Mouse (Mus musculus): ENCODE measurements at regions not wholly inside any gene's neighbourhood (a gene's known extent, or its start where the extent isn't known, plus 50 kb on each side); places are given as distances from the start of the nearest gene placed in this dataset.
A peak's percentile ranks its signal among the peaks of the same experiment; 100 is the strongest.

DNA sequence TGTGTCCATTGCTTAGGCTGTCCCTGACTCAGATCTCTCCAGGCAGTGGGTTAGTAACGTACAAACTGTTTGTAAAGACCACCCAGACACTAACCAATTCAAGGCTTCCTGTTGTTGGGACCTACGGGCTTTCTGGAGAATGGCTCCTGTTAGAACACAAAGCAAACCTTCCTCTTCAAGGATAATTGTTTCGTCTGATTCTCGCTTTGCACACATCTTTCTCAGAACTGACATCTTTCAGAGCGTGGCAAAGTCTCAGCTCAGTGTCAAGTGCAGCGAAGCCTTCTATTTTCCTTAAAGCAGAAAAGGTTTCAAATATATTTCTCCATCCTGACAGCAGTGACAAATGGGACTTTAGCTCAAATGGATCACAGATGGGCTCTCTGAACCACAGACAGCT, 76.9 kb downstream of the Rps29 start:
- WGBS: 35% methylated on average over 6 of the region's 6 CpGs

DNA sequence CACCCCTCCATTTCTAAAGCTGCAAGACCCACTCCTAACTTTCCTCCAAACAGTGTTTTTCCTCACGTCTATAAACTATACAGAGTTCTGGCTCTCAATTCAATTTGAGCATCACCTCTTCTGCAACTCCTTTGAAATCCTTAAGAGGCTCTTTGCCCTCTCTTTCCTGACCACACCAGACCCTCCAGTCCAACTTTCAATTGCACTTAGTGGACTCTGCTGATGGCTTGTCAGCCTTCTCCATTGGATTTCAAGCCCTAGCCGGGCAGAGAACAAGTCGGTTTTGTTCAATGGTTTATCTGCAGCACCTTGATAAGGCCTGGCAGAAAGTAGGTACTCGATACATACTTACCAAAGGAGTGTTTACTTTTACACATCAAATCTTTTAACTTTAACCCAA, 119.4 kb downstream of the Rps29 start:
- DNase-seq (ENCODE audit: low spot score) (no peak), ATAC-seq (ENCODE audit: low FRiP score, low TSS enrichment) (no peak)
- H3K27me3 ChIP-seq (ENCODE audit: control insufficient read depth, insufficient read depth, low read length): no peaks in the 10 kb centered on the region
- no peak overlapping the region for H3K4me3 ChIP-seq (ENCODE audit: low read depth, low read length)
- no peaks in the 10 kb centered on the region for H3K9me3 ChIP-seq (ENCODE audit: control insufficient read depth, low read length)
- no peak overlapping the region for H3K9ac ChIP-seq (ENCODE audit: low read length)
- no peak for TF ChIP-seq EP300 (optimal IDR thresholded peaks at IDR 0.05)
- no peak for TF ChIP-seq CTCF (IDR thresholded peaks at IDR 0.05; ENCODE audit: low read depth)
- WGBS: 59% methylated on average over 4 of the region's 4 CpGs
- H3K4me2 ChIP-seq (replicated peaks; ENCODE audit: low read depth): no peak overlapping the region
- no peaks in the 10 kb centered on the region for H3K36me3 ChIP-seq (ENCODE audit: control insufficient read depth, insufficient read depth, low read length)
- H3K4me1 ChIP-seq (replicated peaks; ENCODE audit: control insufficient read depth, insufficient read depth): no peaks in the 10 kb centered on the region
- H3K27ac ChIP-seq (replicated peaks): no peak overlapping the region

More for the DNA sequence above, 76.9 kb downstream of the Rps29 start:
- H3K9me3 ChIP-seq (ENCODE audit: control insufficient read depth, low read length): no peaks in the 10 kb centered on the region
- H3K36me3 ChIP-seq (ENCODE audit: control insufficient read depth, insufficient read depth, low read length): no peaks in the 10 kb centered on the region
- H3K4me1 ChIP-seq (replicated peaks; ENCODE audit: control insufficient read depth, insufficient read depth): no peaks in the 10 kb centered on the region
- TF ChIP-seq EP300 (optimal IDR thresholded peaks at IDR 0.05) (no peak), CTCF (IDR thresholded peaks at IDR 0.05; ENCODE audit: low read depth) (no peak)
- no peaks in the 10 kb centered on the region for H3K27me3 ChIP-seq (ENCODE audit: control insufficient read depth, insufficient read depth, low read length)
- no peak overlapping the region for H3K27ac ChIP-seq (replicated peaks)
- H3K4me2 ChIP-seq (replicated peaks; ENCODE audit: low read depth): no peak overlapping the region
- no peak overlapping the region for H3K9ac ChIP-seq (ENCODE audit: low read length)
- H3K4me3 ChIP-seq (ENCODE audit: low read depth, low read length): no peak overlapping the region
- DNase-seq (ENCODE audit: low spot score): no peak
- ATAC-seq (ENCODE audit: low FRiP score, low TSS enrichment): no peak

DNA sequence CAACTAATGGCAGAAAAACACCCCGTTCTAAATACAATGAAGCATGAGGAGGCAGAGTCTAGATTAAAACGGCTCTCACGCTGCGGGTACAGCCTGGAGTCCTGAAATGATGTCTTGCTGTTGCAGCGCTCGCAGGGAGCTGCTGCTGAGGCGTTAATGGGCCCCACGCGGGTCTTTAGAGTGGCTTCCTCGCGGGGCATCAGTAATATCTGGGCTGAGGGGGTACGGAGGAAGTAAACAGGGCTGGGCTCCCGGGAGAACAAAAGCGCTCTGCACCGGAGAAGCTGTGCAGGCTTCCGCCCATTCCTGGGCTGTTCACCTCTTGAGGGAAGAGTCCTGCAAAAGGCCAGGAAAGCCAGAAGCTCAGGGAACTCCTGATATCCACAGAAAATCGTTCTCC, 135.4 kb downstream of the Rps29 start:
- Histone ChIP-seq H3K9ac (ENCODE audit: low read length) (no peak overlapping the region), H3K4me2 (replicated peaks; ENCODE audit: low read depth) (peak overlapping the region; percentile 25; the same call in 1 of the 2 replicates), H3K27me3 (ENCODE audit: control insufficient read depth, insufficient read depth, low read length) (no peaks in the 10 kb centered on the region), H3K27ac (replicated peaks) (no peak overlapping the region), H3K4me1 (replicated peaks; ENCODE audit: control insufficient read depth, insufficient read depth) (no peaks in the 10 kb centered on the region), H3K9me3 (ENCODE audit: control insufficient read depth, low read length) (no peaks in the 10 kb centered on the region), H3K36me3 (ENCODE audit: control insufficient read depth, insufficient read depth, low read length) (no peaks in the 10 kb centered on the region), H3K4me3 (ENCODE audit: low read depth, low read length) (no peak overlapping the region)
- ATAC-seq (ENCODE audit: low FRiP score, low TSS enrichment) (no peak), DNase-seq (ENCODE audit: low spot score) (peak; percentile 14)
- TF ChIP-seq CTCF (IDR thresholded peaks at IDR 0.05; ENCODE audit: low read depth) (no peak), EP300 (optimal IDR thresholded peaks at IDR 0.05) (no peak)
- 33% methylated on average over 17 of the region's 17 CpGs for WGBS

DNA sequence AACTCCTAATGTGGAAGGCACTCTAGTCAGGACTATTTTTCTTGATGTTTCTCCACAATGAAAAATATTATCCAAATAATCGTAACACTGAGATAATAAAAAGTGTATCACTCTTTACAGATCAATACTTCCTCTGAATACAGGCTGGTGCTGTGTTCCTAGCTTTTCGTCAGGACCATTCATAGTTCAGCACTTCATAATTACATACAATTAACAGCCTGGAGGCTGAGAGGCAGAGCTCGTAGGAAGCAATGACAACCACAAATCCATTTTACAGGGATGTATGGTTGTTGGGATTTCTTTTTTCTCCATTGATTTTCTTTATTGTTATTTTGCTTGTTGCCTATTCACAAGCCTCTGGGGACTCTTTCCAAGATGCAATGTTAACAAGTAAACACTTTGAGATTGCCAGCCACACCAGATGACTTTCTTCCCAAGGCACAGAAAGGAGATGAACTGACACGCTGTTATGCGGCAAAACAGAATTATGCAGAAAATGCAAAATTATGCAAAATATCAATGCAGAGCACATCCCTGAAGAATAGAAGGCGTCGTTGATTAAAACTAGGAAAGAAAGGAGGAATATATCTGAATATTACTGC, 142.2 kb downstream of the Rps29 start:
- ATAC-seq (ENCODE audit: low FRiP score, low TSS enrichment) (no peak), DNase-seq (ENCODE audit: low spot score) (no peak)
- no peak overlapping the region for H3K27ac ChIP-seq (replicated peaks)
- H3K9me3 ChIP-seq (ENCODE audit: control insufficient read depth, low read length): no peaks in the 10 kb centered on the region
- no peaks in the 10 kb centered on the region for H3K27me3 ChIP-seq (ENCODE audit: control insufficient read depth, insufficient read depth, low read length)
- WGBS: 88% methylated on average over 7 of the region's 7 CpGs
- TF ChIP-seq EP300 (optimal IDR thresholded peaks at IDR 0.05) (no peak), CTCF (IDR thresholded peaks at IDR 0.05; ENCODE audit: low read depth) (no peak)
- H3K4me2 ChIP-seq (replicated peaks; ENCODE audit: low read depth): no peak overlapping the region
- H3K4me3 ChIP-seq (ENCODE audit: low read depth, low read length): no peak overlapping the region
- no peaks in the 10 kb centered on the region for H3K36me3 ChIP-seq (ENCODE audit: control insufficient read depth, insufficient read depth, low read length)
- H3K4me1 ChIP-seq (replicated peaks; ENCODE audit: control insufficient read depth, insufficient read depth): no peaks in the 10 kb centered on the region
- H3K9ac ChIP-seq (ENCODE audit: low read length): no peak overlapping the region

DNA sequence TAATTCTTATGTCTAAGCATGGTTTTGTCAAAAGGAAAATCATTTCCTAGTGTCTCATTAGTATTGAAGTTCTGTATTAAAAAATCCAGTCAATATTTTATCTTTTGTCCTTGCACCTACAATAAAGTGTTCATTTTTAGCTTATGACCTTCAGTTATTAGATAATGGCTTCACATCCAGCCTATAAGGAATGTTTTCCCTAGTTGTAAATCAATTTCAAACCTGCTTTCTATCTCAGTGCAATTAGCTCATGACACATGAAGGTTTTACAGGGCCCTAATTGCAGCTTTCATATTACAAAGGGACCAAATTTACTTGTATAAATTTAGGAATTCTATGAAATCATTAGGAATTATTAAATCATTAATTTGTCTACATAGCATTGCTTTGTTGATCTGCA, 153.8 kb downstream of the Rps29 start:
- Histone ChIP-seq H3K27me3 (ENCODE audit: control insufficient read depth, insufficient read depth, low read length) (no peaks in the 10 kb centered on the region), H3K4me2 (replicated peaks; ENCODE audit: low read depth) (no peak overlapping the region), H3K4me1 (replicated peaks; ENCODE audit: control insufficient read depth, insufficient read depth) (no peaks in the 10 kb centered on the region), H3K4me3 (ENCODE audit: low read depth, low read length) (no peak overlapping the region), H3K9me3 (ENCODE audit: control insufficient read depth, low read length) (no peaks in the 10 kb centered on the region), H3K9ac (ENCODE audit: low read length) (no peak overlapping the region), H3K27ac (replicated peaks) (no peak overlapping the region), H3K36me3 (ENCODE audit: control insufficient read depth, insufficient read depth, low read length) (no peaks in the 10 kb centered on the region)
- ATAC-seq (ENCODE audit: low FRiP score, low TSS enrichment) (no peak), DNase-seq (ENCODE audit: low spot score) (no peak)
- TF ChIP-seq EP300 (optimal IDR thresholded peaks at IDR 0.05): no peak

DNA sequence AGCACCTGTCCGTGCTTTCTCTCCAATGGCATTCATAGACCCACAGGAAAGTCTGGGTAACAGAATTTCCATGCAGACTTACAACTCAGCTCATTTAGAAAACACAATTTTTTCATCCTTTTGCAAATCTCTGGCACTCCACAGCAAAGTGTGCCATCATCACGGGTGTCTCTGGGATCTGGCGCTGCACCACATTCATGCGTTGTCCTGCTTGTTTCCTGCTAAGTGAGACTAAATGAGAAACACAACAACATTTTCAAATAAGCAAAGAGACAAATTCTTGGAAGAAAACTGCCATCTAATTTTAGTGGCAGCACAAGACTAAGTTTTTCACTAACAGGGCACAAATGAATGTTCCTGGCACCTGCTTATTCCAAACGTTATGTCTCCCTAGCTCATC, 156.9 kb downstream of the Rps29 start:
- H3K9me3 ChIP-seq (ENCODE audit: control insufficient read depth, low read length): no peaks in the 10 kb centered on the region
- H3K27me3 ChIP-seq (ENCODE audit: control insufficient read depth, insufficient read depth, low read length): no peaks in the 10 kb centered on the region
- TF ChIP-seq EP300 (optimal IDR thresholded peaks at IDR 0.05): no peak
- no peak for TF ChIP-seq CTCF (IDR thresholded peaks at IDR 0.05; ENCODE audit: low read depth)
- DNase-seq (ENCODE audit: low spot score): no peak
- no peak for ATAC-seq (ENCODE audit: low FRiP score, low TSS enrichment)
- no peaks in the 10 kb centered on the region for H3K36me3 ChIP-seq (ENCODE audit: control insufficient read depth, insufficient read depth, low read length)
- no peak overlapping the region for H3K4me3 ChIP-seq (ENCODE audit: low read depth, low read length)
- WGBS: 74% methylated on average over 5 of the region's 5 CpGs
- no peak overlapping the region for H3K4me2 ChIP-seq (replicated peaks; ENCODE audit: low read depth)
- no peak overlapping the region for H3K9ac ChIP-seq (ENCODE audit: low read length)
- H3K4me1 ChIP-seq (replicated peaks; ENCODE audit: control insufficient read depth, insufficient read depth): no peaks in the 10 kb centered on the region
- H3K27ac ChIP-seq (replicated peaks): no peak overlapping the region

Measured in stomach, postnatal 0 days (tissue).